Mouse (Mus musculus) CH12.LX (cell line): ENCODE measurements around the gene Cep250.

ENCODE experiments used
- BHLHE40 ChIP-seq: IDR thresholded peaks from 2 replicates; pipeline ENCODE4 v1.6.1; 2011; ENCODE audit warnings: mild to moderate bottlenecking, low read depth, low read length, improper control_type of control experiment
- CHD1 ChIP-seq: IDR thresholded peaks from 2 replicates; pipeline ENCODE4 v1.6.1; 2012; ENCODE audit warnings: low read depth, low read length, improper control_type of control experiment, inconsistent platforms
- CTCF ChIP-seq, 2 experiments: IDR thresholded peaks in 1 of 2; conservative IDR thresholded peaks in 1 of 2; 2 replicates each; pipeline ENCODE4 v1.5.1; 2011 to 2012; ENCODE audit warnings: low read depth in 2 of 2, low read length in 2 of 2, improper control_type of control experiment in 1 of 2, inconsistent platforms in 1 of 2, mild to moderate bottlenecking in 1 of 2, moderate library complexity in 1 of 2
- ELF1 ChIP-seq: IDR thresholded peaks from 2 replicates; pipeline ENCODE4 v1.6.1; 2014; ENCODE audit warnings: low read depth, mild to moderate bottlenecking, inconsistent platforms, low read length, improper control_type of control experiment
- JUND ChIP-seq: conservative IDR thresholded peaks from 2 replicates; pipeline ENCODE4 v1.6.1; 2011; ENCODE audit warnings: low read depth, low read length, improper control_type of control experiment
- USF1 ChIP-seq: IDR thresholded peaks from 2 replicates; pipeline ENCODE4 v1.6.1; 2014; ENCODE audit warnings: low read depth, mild to moderate bottlenecking, inconsistent platforms, low read length, improper control_type of control experiment

DNA sequence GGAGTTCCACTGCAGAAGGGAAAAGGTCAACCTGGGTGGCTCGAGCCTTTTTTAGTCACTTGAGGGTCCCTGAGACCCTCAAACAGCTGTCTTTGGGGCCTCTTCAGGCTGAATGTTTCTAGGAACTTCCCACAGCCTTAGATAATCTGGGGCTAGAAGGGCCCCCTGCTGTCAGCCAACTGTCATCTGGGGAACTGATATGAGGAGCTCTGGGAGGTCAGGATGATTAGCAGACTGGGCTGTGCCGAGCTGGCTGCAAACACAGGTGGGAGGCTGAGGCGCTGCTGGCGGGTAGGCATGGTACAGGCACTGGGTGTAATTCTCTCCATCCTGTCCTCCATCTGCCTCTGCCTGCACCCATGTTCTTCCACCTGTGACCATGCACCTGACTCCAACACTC lies 32.8 kb downstream of the Cep250 start:
- TF ChIP-seq CHD1 (no peak), USF1 (no peak), JUND (no peak), ELF1 (no peak), CTCF (conservative IDR thresholded peaks at IDR 0.05 in 1 of 2, IDR thresholded peaks at IDR 0.05 in 1 of 2; ENCODE audit: low read depth in 2 of 2, low read length in 2 of 2) (no peak), BHLHE40 (no peak)
